Mouse (Mus musculus): ENCODE data around the gene Adh1.

Adh1 gene

DNA sequence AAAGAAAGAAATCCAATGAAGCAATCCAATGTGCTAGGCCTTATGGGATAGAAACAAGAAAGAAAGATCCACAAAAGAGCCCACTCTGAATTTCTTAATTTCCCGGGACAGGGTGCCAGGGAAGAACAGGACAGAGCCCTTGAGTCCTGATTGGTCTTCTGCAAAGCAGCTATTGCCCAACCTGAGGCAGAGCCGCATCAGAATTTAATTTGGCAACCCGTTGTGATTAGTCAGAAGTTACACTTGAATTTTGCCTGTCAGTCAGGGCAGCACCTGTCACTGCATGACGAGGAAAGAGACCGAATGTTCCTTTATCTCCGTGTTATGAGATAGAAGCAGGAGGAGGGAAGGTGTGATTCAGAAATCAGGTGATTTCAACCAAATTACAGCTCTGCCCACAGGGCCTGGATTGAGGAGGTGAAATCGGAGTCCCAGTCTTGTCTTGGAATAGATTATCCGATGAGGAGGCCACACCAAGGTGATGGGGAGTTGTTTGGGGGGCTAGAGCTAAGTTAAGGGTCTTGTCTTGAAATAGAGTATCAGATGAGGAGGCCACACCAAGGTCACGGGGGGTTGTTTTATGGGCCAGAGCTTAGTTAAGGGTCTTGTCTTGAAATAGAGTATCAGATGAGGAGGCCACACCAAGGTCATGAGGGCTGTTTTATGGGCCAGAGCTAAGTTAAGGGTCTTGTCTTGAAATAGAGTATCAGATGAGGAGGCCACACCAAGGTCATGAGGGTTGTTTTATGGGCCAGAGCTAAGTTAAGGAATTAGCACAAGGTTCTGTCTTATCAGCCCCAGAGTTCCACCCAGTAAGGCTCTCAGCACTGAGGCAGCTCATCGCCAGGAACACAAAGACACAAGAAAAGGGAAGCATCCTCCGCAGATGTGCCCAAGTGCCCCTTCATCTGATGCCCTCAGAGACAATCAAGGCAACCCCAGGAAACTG, at the start of gene Adh1:
Gene Adh1, plus strand, starts transcription at position 271 of the 949 bp plus-strand sequence.
- no peak for DNase-seq (ENCODE audit: low read depth, low spot score)

DNA sequence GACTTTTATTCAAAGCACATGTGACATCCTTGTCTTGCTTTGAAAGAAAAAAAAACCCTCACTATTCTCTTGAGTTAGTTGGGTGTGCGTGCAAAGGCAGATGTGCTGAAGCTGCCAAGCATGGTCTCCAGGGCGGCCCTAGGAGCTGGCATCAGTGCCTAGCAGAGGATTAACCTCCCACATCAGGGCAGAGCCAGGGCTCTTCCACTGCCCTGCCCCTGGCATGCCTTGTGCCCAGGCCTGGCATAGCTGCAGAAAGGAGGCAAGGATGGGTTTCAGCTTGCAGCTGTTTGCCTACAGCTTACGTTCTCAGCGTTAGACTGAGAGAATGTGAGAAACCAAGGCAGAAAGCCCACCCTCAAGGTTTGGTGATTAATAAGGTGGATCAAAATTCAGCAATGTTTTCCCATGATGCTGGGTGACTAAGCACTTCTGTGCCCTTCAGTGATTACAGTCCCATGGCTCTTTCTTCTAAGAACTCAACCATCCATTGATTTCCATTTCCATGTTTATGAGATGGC, 48.3 kb upstream of the Adh1 start:
- no peak for DNase-seq (ENCODE audit: low read depth, low spot score)

- peak; percentile 21 for DNase-seq (ENCODE audit: low read depth, low spot score)
Measured at GRCm38 (mm10) chr3:138215395-138215989, 45.3 kb upstream of the Adh1 start.

DNA sequence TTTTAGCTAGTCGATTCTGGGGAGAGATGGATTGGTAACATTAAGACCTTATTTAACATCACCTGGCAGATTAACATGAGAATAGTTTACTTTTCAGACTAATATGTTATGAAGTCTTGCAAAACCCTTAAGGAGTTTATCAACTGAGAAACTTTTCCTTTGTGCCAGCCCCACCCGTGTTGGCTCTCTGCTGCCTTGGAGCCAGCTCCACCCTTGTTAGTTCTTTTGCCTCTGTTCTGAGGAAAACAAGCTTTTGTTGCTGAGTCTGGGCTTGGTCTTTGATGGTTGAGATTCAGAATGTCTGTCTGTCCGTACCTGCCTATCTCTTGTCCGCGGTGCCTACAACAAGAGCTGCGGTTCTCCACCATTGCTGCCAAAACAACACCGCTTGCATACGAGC, 44.7 kb upstream of the Adh1 start:
- no peak for DNase-seq (ENCODE audit: low read depth, low spot score)

DNA sequence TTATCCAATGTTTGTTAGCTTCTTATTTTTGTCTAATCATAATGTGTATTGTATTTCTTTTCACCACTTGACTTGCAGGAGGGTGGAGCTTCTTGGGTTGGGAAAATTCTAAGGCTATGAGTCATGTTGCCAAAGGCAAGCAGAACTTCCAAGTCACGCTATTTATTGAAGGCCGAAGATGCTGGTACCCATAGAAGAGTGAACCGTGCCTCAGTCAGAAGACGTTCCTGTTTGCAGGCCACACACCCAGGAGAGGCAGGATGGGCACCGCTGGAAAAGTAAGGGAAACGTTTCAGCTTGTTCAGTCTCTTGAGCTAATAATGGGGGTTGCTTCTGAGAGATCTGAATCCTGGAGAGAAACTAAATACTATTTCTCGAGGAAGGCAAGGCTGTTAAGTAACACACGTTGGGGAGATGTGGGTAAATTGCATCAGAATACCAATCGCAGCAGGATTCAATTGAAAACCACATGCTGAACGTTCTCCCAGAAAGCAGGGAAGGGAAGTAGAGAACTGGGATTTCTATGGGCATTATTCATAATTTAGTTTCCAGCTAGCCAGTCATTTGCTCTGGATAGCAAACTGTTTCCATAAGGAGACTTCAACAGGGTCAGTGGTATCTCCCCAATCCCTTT, 43.0 kb upstream of the Adh1 start, which contains the start of gene Adh7:
Gene Adh7, plus strand, starts transcription at position 130 of the 634 bp plus-strand sequence.
- peak; percentile 92 for DNase-seq (ENCODE audit: low read depth, low spot score)

GRCm38 (mm10) chr3:138221116-138221515, 39.7 kb upstream of the Adh1 start:
- no peak for DNase-seq (ENCODE audit: low read depth, low spot score)

GRCm38 (mm10) chr3:138222511-138222910, 38.3 kb upstream of the Adh1 start:
- no peak for DNase-seq (ENCODE audit: low read depth, low spot score)

GRCm38 (mm10) chr3:138222952-138223351, 37.8 kb upstream of the Adh1 start:
- DNase-seq (ENCODE audit: low read depth, low spot score) = peak; percentile 90

GRCm38 (mm10) chr3:138224363-138224954, 36.3 kb upstream of the Adh1 start:
- no peak for DNase-seq (ENCODE audit: low read depth, low spot score)

- DNase-seq (ENCODE audit: low read depth, low spot score) = peak; percentile 22
Measured at GRCm38 (mm10) chr3:138225331-138225730, 35.5 kb upstream of the Adh1 start.

DNA sequence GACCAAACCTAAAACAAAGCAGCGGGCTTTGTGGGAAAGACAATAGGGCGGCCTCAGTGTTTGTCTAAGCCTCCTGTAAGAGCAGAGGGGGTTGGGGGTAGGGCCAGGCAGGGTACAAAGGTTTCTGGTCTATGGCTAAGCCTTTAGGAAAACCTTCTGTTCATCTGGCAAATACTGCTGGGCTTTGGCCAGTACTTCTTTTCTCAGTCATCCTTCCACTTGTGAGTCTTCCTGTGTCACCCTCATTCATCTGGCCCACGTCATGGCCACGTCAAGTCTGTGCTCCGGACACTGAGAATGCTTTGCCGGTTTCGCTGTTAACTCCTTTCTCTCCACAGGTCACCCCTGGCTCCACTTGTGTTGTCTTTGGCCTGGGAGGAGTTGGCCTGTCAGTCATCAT, 34.9 kb upstream of the Adh1 start:
- no peak for DNase-seq (ENCODE audit: low read depth, low spot score)

DNA sequence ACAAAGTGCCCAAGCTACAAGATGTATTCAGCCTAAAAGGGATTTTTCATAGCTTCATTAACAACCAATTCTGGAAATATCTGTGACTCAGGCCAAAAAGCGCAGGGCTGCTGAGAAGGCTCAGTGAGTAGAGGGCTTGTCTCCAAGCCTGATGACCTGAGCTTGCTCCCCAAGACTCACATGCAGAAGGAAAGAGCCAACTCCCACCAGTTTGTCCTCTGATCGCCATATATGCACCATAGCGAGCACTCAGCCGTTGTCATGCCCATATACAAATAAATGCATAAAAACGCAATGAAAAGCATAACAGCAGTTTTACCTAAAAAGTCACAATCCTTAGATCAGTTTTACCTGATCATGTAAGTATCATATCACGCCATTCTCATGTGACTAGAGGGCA, 34.3 kb upstream of the Adh1 start:
- DNase-seq (ENCODE audit: low read depth, low spot score) = no peak

DNA sequence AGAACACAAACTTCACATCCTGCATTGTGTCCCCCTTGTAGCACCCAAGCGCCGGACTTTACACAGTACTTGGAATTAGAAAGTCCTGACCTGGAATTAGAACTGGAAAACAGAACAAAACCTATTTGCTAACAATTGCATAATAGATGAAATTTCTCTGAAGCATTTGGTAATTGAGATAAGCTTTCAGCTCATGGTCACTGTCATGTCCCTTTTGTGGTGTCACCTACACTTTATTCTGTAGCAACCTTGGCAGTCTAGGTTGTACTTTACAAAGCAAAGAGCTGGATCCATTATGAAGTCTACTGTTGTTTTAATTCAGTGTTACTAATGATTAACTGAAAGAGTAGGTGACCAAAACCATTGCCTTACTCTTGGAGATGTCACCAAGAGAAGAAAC, 33.7 kb upstream of the Adh1 start:
- no peak for DNase-seq (ENCODE audit: low read depth, low spot score)

- DNase-seq (ENCODE audit: low read depth, low spot score) = no peak
Measured at GRCm38 (mm10) chr3:138227782-138228181, 33.0 kb upstream of the Adh1 start.

- DNase-seq (ENCODE audit: low read depth, low spot score) = no peak
Measured at GRCm38 (mm10) chr3:138229448-138229847, 31.3 kb upstream of the Adh1 start.

- DNase-seq (ENCODE audit: low read depth, low spot score) = no peak
Measured at GRCm38 (mm10) chr3:138230266-138230665, 30.5 kb upstream of the Adh1 start.

DNA sequence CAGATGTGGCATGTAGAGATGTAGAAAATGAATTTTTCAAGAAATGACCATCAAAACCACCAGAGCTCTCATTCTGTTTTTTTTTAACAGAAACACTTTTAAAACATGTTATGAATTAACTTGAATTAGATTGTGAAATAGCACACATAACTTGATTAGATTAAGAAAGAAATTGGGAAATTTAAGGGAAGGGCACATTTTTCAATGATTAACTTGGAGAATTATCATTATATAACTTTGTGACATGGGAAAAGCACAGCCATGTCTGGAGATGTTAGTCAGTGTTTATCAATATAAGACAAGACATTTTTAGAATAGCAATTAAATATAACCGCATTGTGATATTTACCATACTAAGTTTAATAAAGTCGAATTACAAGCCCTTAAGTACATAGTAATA, 29.3 kb upstream of the Adh1 start:
- no peak for DNase-seq (ENCODE audit: low read depth, low spot score)

DNA sequence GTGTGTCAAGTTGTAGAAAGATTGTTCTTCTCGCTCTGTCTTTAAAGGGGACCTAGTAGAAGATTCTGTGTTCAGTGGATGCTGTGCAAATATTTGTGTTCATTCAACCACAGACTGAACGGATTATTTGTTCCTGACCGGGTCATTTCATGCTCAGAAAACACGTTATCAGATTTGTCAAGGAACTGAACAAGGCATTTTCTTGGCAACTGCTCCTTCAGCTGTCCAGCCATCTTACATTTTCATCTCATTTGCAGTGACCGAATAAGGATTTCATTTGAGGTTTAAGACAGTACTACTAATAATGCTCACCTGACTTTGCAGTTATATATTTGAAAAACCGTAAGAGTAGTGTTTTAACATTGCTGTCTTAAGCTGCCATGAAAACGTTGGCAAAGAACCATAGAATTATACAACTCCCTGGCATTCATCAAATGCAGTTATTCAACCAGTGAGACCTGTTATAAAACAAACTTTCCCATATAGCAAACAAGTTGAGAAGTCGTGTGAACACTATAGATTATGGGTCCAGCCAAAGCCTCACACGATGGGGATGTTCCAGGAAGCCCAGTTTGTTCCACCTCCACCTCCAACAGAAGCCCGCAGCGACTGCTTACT, 24.1 kb upstream of the Adh1 start:
- no peak for DNase-seq (ENCODE audit: low read depth, low spot score)

DNA sequence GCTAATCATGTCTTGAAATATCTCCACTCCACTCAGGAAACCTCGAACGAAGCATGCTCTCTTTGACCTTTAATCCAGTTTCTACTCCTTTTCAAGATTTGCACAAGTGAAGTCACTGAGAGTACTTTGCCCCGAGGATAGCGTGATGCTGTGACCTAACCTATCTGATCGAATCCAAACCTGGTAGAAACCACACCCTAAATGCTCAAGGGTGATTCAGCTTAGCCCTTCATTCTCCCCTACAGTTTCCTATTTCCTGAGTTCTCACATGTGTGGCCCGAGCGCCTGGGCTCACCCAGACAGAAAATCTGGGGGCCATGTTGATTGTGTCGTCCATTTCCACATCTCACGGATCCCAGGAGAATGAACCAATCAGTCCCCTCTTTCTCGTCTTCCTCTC, 22.7 kb upstream of the Adh1 start:
- no peak for DNase-seq (ENCODE audit: low read depth, low spot score)

DNA sequence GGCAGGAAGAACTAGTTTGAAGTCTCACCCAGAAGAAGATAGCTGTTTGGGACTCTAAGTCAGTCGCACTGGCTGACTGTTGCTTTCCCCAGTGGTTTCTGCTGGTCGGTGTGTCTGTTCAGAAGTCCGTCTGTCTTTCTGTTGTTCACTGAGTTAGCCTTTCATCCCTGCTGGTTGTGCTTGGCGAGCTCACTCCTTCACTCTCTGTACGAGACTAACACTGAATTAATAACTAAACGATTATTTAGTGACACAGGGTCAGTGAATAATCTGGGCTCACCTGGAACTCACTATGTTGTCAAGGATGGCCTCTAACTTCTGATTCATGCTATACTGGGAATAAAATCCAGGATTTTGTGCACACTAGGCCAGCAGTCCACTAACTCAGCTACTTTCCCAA, 21.3 kb upstream of the Adh1 start:
- DNase-seq (ENCODE audit: low read depth, low spot score) = no peak

- DNase-seq (ENCODE audit: low read depth, low spot score) = peak; percentile 52
Measured at GRCm38 (mm10) chr3:138240411-138240810, 20.4 kb upstream of the Adh1 start.

Data from 3T3-L1 (cell line).